In genomic region chr8:92724359-92724758, GRCm38 (mm10) we compare ENCODE assay signal across 27 mouse cellular contexts. TPM values are rescaled to one million over a fixed set of nuclear protein-coding genes. Genes with fewer than 3 reads are reported as not detected.
A peak's percentile ranks its signal among the peaks of the same experiment; 100 is the strongest.
DNase-seq lines count a peak whose midpoint lies in the region; ATAC-seq and TF ChIP-seq lines count a peak whose summit lies in the region.
"Had no signal": no experiment of that assay in that cellular context is flagged by ENCODE, and none has a peak within 500 bp of the region (broad histone marks: within the 10 kb centered on the region; RNA-seq: fewer than 3 reads in every experiment).

No protein-coding gene starts in this region.

- no peak for ATAC-seq in forebrain, embryonic 12.5 days (ENCODE audit: low FRiP score)
- ATAC-seq in hindbrain, embryonic 12.5 days (ENCODE audit: low FRiP score), result no peak
- ATAC-seq in hindbrain, postnatal 0 days, result no peak
- ATAC-seq: CD4-positive, CD25-positive, alpha-beta regulatory T cell, adult 4 months; forebrain, embryonic 13.5 days; intestine, embryonic 16.5 days; liver, embryonic 12.5 days had no signal

- H3K4me1 ChIP-seq in forebrain, embryonic 10.5 days, result peaks cover 30% of the 10 kb centered on the region
- H3K4me1 ChIP-seq in forebrain, embryonic 12.5 days, result peaks cover 34% of the 10 kb centered on the region
- peaks cover 24% of the 10 kb centered on the region for H3K4me1 ChIP-seq in hindbrain, embryonic 12.5 days
- H3K4me1 ChIP-seq in hindbrain, postnatal 0 days (ENCODE audit: insufficient read depth, low read length), result peaks cover 9% of the 10 kb centered on the region; the same call in 1 of the 2 replicates
- peaks cover 25% of the 10 kb centered on the region for H3K4me1 ChIP-seq in embryonic facial prominence, embryonic 10.5 days
- H3K4me1 ChIP-seq: liver, embryonic 12.5 days had no signal

- H3K4me3 ChIP-seq in forebrain, embryonic 10.5 days, result no peak overlapping the region
- no peak overlapping the region for H3K4me3 ChIP-seq in forebrain, embryonic 12.5 days (replicated peaks)
- no peak overlapping the region for H3K4me3 ChIP-seq in hindbrain, embryonic 12.5 days
- H3K4me3 ChIP-seq in hindbrain, postnatal 0 days (ENCODE audit: low read length), result no peak overlapping the region
- no peak overlapping the region for H3K4me3 ChIP-seq in embryonic facial prominence, embryonic 10.5 days
- H3K4me3 ChIP-seq: embryonic facial prominence, embryonic 12.5 days; forebrain, embryonic 13.5 days; hindbrain, embryonic 15.5 days; layer of hippocampus, adult 2 months; limb, embryonic 13.5 days; liver, embryonic 12.5 days; neural tube, embryonic 12.5 days had no signal

- no peak for TF ChIP-seq CTCF in hindbrain, postnatal 0 days (IDR thresholded peaks at IDR 0.05; ENCODE audit: low read depth)

- H3K9ac ChIP-seq in forebrain, embryonic 12.5 days, result no peak overlapping the region
- H3K9ac ChIP-seq in hindbrain, embryonic 12.5 days, result 0 out of 2 replicates have a peak overlapping the region, but pooled peaks have one; percentile 3
- no peak overlapping the region for H3K9ac ChIP-seq in hindbrain, postnatal 0 days (replicated peaks; ENCODE audit: low read length)
- H3K9ac ChIP-seq: embryonic facial prominence, embryonic 12.5 days; forebrain, embryonic 13.5 days; hindbrain, embryonic 15.5 days; limb, embryonic 13.5 days; liver, embryonic 12.5 days; neural tube, embryonic 12.5 days had no signal

- 80% methylated on average over 8 of the region's 8 CpGs for WGBS in forebrain, embryonic 10.5 days
- WGBS in forebrain, embryonic 12.5 days, result 68% methylated on average over 8 of the region's 8 CpGs
- WGBS in hindbrain, embryonic 12.5 days, result 58% methylated on average over 8 of the region's 8 CpGs
- 43% methylated on average over 8 of the region's 8 CpGs for WGBS in hindbrain, postnatal 0 days
- 82% methylated on average over 8 of the region's 8 CpGs for WGBS in embryonic facial prominence, embryonic 10.5 days

- H3K27ac ChIP-seq in forebrain, embryonic 10.5 days, result peak overlapping the region; percentile 67
- no peak overlapping the region for H3K27ac ChIP-seq in forebrain, embryonic 12.5 days
- H3K27ac ChIP-seq in hindbrain, embryonic 12.5 days, result peak overlapping the region; percentile 45
- no peak overlapping the region for H3K27ac ChIP-seq in hindbrain, postnatal 0 days
- H3K27ac ChIP-seq in embryonic facial prominence, embryonic 10.5 days (replicated peaks), result peak overlapping the region; percentile 57
- H3K27ac ChIP-seq: embryonic facial prominence, embryonic 12.5 days; forebrain, embryonic 13.5 days; kidney, postnatal 0 days; layer of hippocampus, adult 2 months; limb, embryonic 13.5 days; liver, embryonic 12.5 days; neural tube, embryonic 12.5 days had no signal

- no peaks in the 10 kb centered on the region for H3K9me3 ChIP-seq in forebrain, embryonic 10.5 days
- H3K9me3 ChIP-seq in forebrain, embryonic 12.5 days, result no peaks in the 10 kb centered on the region
- H3K9me3 ChIP-seq in hindbrain, embryonic 12.5 days (replicated peaks), result no peaks in the 10 kb centered on the region
- H3K9me3 ChIP-seq in hindbrain, postnatal 0 days (ENCODE audit: low read length), result no peaks in the 10 kb centered on the region
- H3K9me3 ChIP-seq in embryonic facial prominence, embryonic 10.5 days, result no peaks in the 10 kb centered on the region
- H3K9me3 ChIP-seq: embryonic facial prominence, embryonic 12.5 days; forebrain, embryonic 13.5 days; hindbrain, embryonic 15.5 days; limb, embryonic 13.5 days; liver, embryonic 12.5 days; neural tube, embryonic 12.5 days had no signal

- no peak overlapping the region for H3K4me2 ChIP-seq in forebrain, embryonic 12.5 days
- H3K4me2 ChIP-seq in hindbrain, embryonic 12.5 days (replicated peaks), result no peak overlapping the region
- H3K4me2 ChIP-seq in hindbrain, postnatal 0 days (ENCODE audit: low read depth, low read length), result no peak overlapping the region
- H3K4me2 ChIP-seq: embryonic facial prominence, embryonic 12.5 days; forebrain, embryonic 13.5 days; hindbrain, embryonic 15.5 days; limb, embryonic 13.5 days; liver, embryonic 12.5 days; neural tube, embryonic 12.5 days had no signal

- no peaks in the 10 kb centered on the region for H3K36me3 ChIP-seq in forebrain, embryonic 10.5 days (replicated peaks)
- H3K36me3 ChIP-seq in forebrain, embryonic 12.5 days (replicated peaks), result no peaks in the 10 kb centered on the region
- no peaks in the 10 kb centered on the region for H3K36me3 ChIP-seq in hindbrain, embryonic 12.5 days
- H3K36me3 ChIP-seq in hindbrain, postnatal 0 days (ENCODE audit: insufficient read depth, low read length), result no peaks in the 10 kb centered on the region
- no peaks in the 10 kb centered on the region for H3K36me3 ChIP-seq in embryonic facial prominence, embryonic 10.5 days (replicated peaks)
- H3K36me3 ChIP-seq: embryonic facial prominence, embryonic 12.5 days; hindbrain, embryonic 15.5 days; limb, embryonic 13.5 days; liver, embryonic 12.5 days; neural tube, embryonic 12.5 days had no signal

- H3K27me3 ChIP-seq in forebrain, embryonic 10.5 days (ENCODE audit: poor library complexity, severe bottlenecking), result peaks cover 24% of the 10 kb centered on the region
- peaks cover 15% of the 10 kb centered on the region for H3K27me3 ChIP-seq in forebrain, embryonic 12.5 days
- no peaks in the 10 kb centered on the region for H3K27me3 ChIP-seq in hindbrain, embryonic 12.5 days
- no peaks in the 10 kb centered on the region for H3K27me3 ChIP-seq in hindbrain, postnatal 0 days (ENCODE audit: insufficient read depth, low read length)
- peaks cover 16% of the 10 kb centered on the region for H3K27me3 ChIP-seq in embryonic facial prominence, embryonic 10.5 days (replicated peaks; ENCODE audit: low read depth, poor library complexity, severe bottlenecking)
- H3K27me3 ChIP-seq: liver, embryonic 12.5 days; neural tube, embryonic 12.5 days had no signal

- DNase-seq in forebrain, embryonic 10.5 days (ENCODE audit: extremely low spot score, low spot score), result no peak
- DNase-seq in hindbrain, postnatal 0 days (ENCODE audit: low spot score), result no peak
- DNase-seq in lung, postnatal 14 days, result peak; percentile 2
- no peak for DNase-seq in lung, postnatal 36 days
- DNase-seq in embryonic facial prominence, embryonic 10.5 days (ENCODE audit: low spot score), result no peak
- DNase-seq: adrenal gland, postnatal 25 days; cerebellum, adult 9-11 months; lung, adult 18-20 months; right cerebral cortex, postnatal 25 days; spleen, adult 18-20 months; thymus, postnatal 14 days had no signal

RNA-seq across cellular contexts. Expression of gene Irx6, which starts 50.3 kb away (rescaled TPM):
- polyA plus RNA-seq in forebrain, embryonic 10.5 days (2016; fragmentation: Nextera tagmentation; extraction: Ambion mirVana), result 0.22 TPM in 1 of 2 replicates, not detected in the other
- 0.28 and 0.37 TPM in 2 replicates for polyA plus RNA-seq in forebrain, embryonic 12.5 days (2016; fragmentation: Nextera tagmentation; extraction: Ambion mirVana)
- polyA plus RNA-seq in hindbrain, embryonic 12.5 days (2016; fragmentation: Nextera tagmentation; extraction: Ambion mirVana), result 2.0 and 3.2 TPM in 2 replicates
- 0.18 and 0.99 TPM in 2 replicates for total RNA-seq in hindbrain, postnatal 0 days (2014; rRNA removed)
- polyA plus RNA-seq in hindbrain, postnatal 0 days (2015; fragmentation: Nextera tagmentation; extraction: Ambion mirVana), result 0.79 and 0.83 TPM in 2 replicates
- 0.11 and 0.37 TPM in 2 replicates for polyA plus RNA-seq in embryonic facial prominence, embryonic 10.5 days (2016; fragmentation: Nextera tagmentation; extraction: Ambion mirVana)
- total RNA-seq: adrenal gland, postnatal 25 days; gastrocnemius, adult 18-20 months; gastrocnemius, postnatal 36 days; heart, adult 8-10 months; megakaryocyte-erythroid progenitor cell, adult 5-6 weeks had no signal
- polyA plus RNA-seq: CD4-positive, CD25-positive, alpha-beta regulatory T cell, adult 4 months; intestine, embryonic 16.5 days; liver, embryonic 12.5 days had no signal

Comparison
In these comparisons a context has a peak if more than half of its experiments do, and no peak if none do; other contexts are left out.
1. H3K27ac ChIP-seq: peak in forebrain, embryonic 10.5 days (single experiment), hindbrain, embryonic 12.5 days (single experiment) and embryonic facial prominence, embryonic 10.5 days (single experiment); none in forebrain, embryonic 12.5 days (single experiment) and hindbrain, postnatal 0 days (single experiment).